Mouse (Mus musculus) naive thymus-derived CD4-positive, alpha-beta T cell, adult 2 months (primary cell): ENCODE measurements around the gene Frem1.

Source experiments
- DNase-seq: peaks from one replicate; pipeline ENCODE4 v3.0.0-alpha.2; 2011; ENCODE audit warnings: low read depth

Frem1 gene

DNA sequence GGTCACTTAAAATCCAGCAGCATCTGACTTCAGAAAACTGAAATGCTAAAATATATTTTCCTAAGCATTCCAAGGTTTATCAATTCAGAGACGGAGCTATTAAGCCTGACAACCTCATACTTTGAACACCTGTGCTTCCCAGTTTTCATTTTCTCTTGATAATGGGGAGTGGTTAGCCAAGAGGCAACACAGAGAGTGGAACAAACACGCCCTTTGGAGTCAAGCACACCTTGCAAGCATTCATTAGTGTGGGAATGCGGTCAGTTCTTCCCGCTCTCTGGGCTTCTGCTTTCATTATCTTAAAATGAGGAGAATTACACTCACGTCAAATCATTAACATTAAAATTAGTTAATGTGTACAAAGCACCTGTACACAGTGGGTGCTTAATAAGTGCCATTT is 122.1 kb downstream of the Frem1 start:
- DNase-seq, result no peak

DNA sequence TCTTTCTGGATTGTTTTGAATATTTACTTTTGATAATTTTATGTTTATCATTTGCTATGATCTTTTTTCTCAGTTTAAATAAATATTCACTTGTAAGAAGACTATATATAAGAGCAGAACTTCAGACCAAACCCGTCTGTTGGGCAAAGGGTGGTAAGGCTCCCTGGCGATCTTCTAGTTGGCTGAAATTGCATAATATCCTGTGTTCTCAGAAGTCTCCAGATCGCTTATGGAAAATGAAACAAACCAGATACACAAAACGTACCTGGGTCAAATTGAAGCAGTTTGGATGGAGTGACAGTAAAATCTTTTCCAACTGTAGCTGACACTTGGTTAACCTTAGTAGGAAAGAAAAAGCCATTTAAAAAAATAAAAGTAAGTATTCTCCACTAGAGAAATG is 130.2 kb downstream of the Frem1 start:
- no peak for DNase-seq

- DNase-seq, result no peak
Measured at GRCm38 (mm10) chr4:82918625-82919024, 133.5 kb downstream of the Frem1 start.

DNA sequence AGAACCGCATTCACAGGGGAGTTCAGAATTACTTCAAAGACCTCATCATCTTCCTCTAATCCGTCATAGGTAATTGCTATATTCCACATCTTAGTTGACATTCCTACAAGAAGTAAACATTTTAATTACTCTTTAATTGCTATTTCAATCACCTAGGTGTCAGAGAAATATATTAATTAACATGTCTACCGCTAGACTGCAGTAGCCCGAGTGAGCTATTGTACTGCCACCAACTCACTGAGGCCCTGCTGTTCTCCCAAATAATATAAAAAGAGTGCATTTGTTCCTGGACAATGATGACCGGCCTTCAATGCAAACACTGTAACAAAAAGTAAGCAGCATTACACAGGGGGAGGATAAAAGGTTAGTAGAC is 135.5 kb downstream of the Frem1 start:
- no peak for DNase-seq

GRCm38 (mm10) chr4:82916003-82916677 is 136.0 kb downstream of the Frem1 start:
- DNase-seq, result no peak

DNA sequence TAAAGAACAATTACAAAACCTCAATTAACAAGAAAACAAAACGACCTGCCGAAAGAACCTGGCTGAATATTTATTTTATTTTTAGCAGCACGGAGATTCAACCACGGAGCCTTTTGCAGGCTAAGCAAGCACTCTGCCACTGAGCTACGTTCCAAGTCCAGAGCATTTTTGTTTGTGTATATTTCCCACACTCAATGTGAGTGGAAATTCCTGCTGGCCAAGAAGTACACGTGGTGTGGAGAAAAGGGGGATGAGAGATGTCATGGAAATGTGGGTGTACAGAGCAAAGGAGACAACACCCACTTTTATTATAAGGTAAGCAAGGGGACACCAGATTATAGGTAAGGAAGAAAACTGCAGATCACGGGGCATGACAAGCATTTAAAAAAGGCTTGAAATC is 136.6 kb downstream of the Frem1 start:
- no peak for DNase-seq

- no peak for DNase-seq
Measured at GRCm38 (mm10) chr4:82914601-82915143, 137.5 kb downstream of the Frem1 start.

GRCm38 (mm10) chr4:82895227-82895626 is 156.9 kb downstream of the Frem1 start:
- no peak for DNase-seq

DNA sequence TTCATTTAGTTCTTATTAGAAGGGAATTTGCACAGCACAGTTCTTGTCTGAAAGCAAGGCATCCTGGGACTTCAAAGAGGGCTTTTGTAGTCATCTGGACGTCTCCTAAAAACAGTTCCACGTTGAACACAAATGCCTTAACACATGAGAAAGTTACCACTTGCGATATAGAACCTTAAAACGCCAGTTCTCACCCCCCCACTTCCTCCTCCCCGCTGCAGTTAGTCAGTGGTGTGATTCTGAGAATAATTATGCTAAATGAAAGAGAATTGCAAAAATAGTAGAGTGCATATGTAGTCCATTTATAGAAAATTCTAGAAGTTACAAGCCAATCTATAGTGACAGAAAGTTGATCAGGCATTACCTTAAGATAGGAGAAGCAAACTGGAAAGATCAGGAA is 159.9 kb downstream of the Frem1 start:
- DNase-seq, result no peak

GRCm38 (mm10) chr4:82891566-82891965 is 160.6 kb downstream of the Frem1 start:
- no peak for DNase-seq

- DNase-seq, result no peak
Measured at GRCm38 (mm10) chr4:82891049-82891448, 161.1 kb downstream of the Frem1 start.

GRCm38 (mm10) chr4:82890585-82890984 is 161.6 kb downstream of the Frem1 start:
- no peak for DNase-seq

DNA sequence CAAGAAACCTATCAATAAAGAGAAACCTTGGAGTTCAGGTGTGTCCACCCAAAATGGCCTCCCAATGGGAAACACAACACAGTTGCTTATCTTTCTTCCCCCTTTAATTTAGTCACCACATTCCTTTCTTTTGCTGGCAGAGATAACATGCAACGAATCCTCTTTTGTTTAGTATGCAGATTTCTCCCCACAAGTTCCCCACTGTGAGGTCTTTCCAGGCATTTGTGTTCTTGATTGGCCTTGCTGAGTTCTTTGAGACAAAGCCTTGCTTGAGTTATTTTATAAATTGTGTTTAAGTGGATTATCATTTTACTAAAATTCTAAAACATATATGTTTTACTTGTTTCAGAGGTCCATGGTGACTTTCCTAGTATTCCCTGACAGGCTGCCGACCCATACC is 166.0 kb downstream of the Frem1 start:
- DNase-seq, result no peak

DNA sequence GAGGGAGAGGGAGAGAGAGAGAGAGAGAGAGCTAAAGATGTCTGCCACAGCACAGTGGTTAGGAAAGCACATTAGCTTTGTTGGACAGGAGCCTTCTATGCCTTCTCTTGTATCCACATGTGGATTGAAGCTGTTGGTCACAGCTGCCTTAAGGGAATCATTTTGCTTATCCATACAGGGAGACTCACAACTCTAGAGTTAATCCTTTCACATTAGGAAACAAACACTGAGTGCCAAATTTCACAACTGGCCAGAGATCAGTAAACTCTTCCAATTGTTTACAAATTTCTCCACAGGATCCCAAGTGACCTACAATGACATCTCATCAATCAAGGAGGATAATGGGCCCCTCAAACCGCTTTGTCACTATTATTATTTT is 166.6 kb downstream of the Frem1 start:
- DNase-seq, result no peak

- no peak for DNase-seq
Measured at GRCm38 (mm10) chr4:82884636-82885534, 167.3 kb downstream of the Frem1 start, which contains the start of gene Cer1. Gene Cer1 (minus strand): TSS chr4:82885148.

GRCm38 (mm10) chr4:82882500-82882899 is 169.6 kb downstream of the Frem1 start:
- DNase-seq, result no peak

DNA sequence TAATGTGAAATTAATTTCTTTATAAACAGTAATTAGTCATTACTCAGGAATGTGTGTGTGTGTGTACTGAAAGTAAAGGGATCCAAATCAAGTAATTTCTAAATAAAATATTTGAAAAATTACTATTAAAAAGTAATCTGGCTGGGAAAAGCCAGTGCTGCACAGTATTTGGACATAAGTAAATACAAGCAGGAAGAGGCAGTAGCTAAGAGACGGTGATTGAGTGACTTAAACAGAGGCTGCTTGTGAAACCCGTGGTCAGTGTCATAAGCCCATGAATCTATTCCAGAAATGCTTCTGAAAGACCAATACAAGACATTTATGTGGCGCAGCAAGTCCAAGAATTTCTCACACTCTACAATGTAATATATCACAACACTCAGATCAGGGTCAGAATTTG is 170.8 kb downstream of the Frem1 start:
- DNase-seq, result no peak

DNA sequence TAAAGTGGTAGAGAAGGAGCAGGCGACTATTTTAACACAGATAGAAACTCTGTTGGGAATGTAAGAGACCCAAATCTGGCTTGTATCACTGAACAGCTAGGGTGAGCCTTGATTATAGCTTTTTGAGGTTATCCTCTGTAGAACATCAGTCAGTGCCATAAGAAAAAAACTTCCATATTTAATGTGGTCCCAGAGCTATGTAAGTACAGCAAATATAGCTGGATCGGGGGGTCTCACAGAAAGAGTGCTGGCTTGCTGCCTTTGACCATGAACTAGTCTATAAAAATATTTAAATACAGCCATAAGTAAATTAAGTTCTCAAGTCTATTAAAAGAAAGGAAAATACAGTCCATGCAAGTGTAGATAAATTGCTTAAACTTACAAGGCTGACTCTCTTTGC is 171.9 kb downstream of the Frem1 start:
- DNase-seq, result no peak

DNA sequence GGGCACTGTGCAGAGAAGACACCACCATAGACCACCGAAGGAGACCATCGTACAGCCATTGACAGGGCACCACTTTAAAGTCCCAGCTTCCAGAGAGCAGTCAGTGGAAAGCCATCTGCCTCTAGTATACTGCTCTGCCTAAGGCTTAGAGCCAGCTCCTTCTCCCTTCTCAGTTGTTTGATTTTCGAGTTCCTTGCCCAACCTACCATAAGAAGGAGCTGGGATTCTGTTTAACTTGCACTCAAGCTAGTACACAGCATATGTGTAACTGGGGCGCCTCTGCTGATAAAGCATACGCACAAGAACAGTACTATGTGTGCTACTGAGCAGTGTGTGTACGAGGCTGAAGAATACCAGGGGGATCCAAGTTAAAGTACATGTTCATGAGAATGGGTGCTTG is 173.0 kb downstream of the Frem1 start:
- no peak for DNase-seq

DNA sequence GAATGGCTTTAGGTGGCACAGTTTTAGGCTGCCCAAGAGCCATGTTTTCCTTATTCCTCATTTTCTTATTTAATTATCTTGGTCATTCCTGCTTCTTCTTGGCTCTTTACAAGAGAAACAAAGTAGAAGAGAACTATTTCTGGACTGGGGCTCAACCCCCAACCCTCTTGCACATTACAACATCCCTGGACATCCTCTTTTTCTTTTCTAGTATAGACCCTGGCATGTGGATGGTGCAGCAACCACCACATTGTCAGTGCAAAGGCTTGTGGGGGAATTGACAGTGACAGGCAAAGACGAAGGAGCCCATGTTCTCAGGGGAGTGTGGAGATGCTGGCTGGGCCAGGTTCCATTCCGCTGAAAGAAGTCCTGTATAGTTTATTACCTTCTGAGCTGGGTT is 175.5 kb downstream of the Frem1 start:
- no peak for DNase-seq

DNA sequence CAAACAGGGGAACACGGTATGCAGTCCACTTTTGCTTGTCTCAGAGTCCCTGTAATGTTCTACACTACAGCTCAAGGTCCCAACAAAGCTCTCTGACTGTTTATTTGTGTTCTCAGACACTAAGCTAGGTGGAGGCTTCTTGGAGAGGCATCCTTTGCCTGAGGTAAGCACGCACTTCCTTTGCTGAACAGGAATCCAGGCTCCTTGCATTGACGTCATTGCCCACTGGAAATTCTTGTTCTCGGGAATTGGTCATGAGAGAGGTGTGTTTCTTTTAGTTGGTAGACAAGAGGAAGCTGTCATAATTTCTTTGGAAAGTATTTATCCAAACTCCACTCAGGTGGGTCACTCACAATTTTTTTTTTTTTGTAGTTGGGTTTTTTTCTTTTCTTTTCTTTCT is 176.6 kb downstream of the Frem1 start:
- DNase-seq, result no peak

GRCm38 (mm10) chr4:82874791-82875190 is 177.3 kb downstream of the Frem1 start:
- DNase-seq, result no peak

DNA sequence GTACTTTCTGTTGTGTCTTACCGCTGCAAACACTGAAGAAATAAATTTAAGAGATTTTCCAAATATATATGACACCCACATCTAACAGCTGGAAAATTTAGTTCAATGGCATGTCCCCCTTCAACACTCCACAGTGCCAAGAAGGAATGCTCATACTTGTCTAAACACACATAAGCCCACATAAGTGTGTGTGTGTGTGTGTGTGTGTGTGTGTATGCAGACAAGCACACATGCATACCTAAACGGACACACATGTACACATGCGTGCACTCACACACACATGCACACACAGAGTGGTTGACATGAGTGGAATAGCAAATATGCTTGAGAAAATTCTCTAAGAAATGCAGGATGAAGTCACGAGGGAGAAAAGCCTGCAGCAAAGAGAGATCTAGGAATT is 179.6 kb downstream of the Frem1 start:
- DNase-seq, result no peak
